Mouse (Mus musculus): Measurements from ENCODE around the gene Smarce1.
A peak's percentile ranks its signal among the peaks of the same experiment; 100 is the strongest.

Gene Smarce1

DNA sequence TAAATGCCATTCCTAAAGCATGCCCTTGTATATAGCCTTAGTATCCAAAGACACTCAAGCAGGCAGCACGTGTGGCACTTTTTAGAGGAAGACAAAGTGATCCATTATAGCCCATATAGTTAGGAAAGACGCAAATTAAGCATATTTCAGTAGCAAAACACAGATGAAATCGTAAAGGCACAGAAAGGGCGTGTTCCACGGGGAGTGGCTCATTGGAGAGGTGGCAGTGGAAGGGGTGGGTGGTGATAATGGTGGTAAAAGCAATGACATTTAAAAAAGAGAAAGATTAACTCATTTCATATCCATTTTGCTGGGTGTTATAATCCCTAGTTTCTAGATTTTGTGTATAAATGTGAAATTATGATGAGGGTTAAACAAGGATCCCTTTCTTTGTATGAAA, 4.5 kb downstream of the Smarce1 start:
- DNase-seq, result no peak

DNA sequence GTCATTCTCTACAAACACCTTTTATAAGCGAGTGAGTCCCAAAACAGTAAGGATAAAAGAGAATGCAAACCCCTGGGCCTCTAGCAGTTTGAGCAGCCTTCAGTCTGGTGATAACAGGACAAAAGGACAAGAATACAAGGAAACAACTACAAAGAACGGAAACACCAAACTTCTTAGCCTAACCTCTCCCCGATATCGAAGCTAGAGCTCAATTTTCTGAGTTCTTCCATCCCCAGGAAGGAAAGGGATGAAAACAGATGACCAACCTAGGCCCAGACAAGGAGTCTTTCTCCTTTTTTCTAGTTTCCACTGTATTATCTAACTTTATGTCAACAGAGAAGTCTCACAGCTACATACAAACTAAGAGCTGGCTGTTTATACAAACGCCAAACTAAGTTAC, 7.5 kb downstream of the Smarce1 start:
- DNase-seq, result no peak

DNA sequence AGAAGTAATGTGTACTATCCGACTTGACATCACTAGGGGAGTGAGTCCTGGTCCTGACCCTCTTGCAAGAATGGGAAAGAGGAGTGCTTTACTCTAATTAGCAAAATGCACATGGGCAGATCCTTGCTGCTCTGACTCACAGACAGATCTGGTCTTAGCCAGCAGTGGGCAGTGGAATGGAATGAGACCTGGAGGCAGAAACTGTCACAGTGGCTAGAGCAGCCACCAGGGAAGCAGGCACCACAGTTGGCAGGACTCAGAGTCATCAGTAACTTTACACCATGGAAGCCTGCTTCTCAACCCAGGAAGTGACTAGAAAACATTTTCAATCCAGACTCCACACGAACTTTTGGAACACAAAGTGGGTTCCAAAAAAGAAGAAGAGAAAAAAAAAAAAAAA, 9.0 kb downstream of the Smarce1 start:
- DNase-seq, result no peak

DNA sequence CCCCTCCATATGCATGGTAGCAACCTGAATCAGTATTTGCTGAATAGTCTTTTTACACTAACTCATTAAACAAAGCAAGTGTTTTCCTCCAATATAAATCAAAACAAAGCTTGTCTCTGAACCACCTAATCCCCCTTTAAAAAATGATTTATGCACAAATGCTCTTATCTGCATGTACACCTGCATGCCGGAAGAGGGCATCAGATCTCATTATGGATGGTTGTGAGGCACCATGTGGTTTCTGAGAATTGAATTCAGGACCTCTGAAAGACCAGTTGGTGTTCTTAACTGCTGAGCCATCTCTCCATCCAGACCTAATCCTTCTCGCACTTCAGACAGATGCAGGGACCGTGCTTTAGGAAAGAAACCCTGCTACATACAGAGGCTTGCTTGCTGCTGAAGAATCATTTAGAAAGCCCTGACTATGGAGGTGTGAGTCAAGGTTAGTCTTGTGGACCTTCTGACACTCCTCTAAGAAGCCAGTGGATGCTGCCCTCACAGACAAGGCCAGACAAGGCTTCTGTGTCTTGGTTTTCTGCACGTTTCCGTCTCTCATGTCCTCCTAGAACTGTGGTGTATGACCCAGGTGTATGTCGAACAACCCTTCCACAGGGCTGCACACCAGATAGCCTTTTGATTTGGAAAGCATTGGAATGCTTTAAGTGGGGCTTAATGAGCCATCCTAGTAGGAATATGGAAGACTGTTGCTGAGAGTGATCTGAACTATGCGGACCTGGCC, 13.4 kb downstream of the Smarce1 start:
- no peak for DNase-seq

DNA sequence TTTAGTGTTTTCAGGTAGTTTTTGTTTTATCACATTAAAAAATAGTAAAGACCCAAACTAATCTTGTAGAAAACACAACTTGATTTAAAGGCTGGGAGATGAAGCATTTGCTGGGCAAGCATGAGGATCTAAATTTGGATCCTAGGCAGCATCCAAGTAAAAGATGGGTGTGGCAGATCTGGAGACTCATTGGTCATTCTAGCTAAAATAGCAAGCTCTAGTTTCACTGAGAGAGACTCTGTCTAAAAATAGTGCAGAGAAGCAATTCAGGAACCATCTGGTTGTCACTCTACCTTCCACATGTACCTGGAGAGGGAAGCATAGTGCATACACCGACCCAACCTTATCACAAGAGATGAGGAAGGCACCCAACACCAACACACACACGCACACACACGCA, 14.6 kb downstream of the Smarce1 start:
- DNase-seq, result no peak

DNA sequence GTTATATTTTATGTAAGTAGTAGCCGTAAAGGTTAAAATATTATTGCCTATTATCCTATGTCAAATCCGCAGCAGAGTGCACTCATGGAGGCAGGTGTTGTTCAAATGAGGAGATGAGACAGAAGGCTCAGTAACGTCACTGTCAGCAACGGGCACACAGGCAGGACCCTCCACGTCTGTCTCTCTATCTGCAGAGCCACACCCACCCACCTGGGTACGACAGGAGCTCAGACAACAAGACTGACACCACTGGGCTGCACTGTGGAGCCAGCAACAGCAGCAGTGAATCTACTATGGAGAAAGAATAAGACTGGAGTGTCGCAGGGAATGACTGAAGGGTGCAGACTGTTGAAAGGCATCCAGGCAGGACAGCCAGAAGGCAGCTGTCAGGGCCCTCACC, 18.1 kb downstream of the Smarce1 start:
- DNase-seq, result no peak

DNA sequence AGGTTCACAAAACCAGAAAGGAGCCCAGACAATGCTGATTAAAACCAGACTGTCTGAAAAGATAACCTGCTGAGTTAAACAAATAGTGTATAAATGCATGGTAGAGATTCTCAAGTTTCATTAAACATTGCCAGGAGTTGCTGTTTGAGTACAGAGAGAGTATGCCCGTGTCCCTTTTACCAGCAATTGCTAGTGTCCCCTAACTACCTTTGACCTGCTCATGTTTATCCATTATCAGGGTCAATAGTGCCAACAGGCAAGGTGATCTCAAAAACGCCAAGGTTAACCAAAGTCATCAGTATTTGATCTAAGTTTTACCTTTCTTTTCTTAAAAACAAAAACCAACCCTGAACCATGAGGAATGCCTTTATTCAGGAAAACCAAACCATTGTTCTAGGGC, 18.9 kb downstream of the Smarce1 start:
- DNase-seq, result no peak

DNA sequence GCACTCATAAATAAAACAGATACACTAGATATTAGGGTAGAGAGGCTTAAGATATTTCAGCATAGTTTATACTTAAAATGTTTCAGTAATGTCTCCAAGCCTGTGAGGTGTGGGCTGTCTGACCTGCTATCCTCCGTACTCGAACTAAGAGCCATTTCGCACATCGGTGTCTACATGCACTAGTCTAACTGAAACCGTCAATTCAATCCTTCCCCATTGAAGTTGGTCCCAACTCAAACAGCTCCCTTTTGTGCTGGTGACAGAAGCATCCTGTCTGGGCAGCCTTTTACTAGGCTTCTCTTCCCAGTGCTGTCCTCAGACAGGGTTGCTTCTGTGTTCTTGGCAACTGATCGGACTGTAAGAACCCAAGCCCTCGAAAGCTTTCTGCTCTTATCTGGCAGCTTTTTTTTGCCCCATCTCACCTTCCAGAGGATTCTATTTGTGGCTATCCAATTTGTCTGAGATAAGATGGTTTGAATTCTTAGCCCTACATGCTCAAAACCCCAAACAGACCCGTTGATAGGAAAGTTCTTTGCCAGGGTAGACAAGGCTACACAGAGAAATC, 22.6 kb downstream of the Smarce1 start:
- no peak for DNase-seq

DNA sequence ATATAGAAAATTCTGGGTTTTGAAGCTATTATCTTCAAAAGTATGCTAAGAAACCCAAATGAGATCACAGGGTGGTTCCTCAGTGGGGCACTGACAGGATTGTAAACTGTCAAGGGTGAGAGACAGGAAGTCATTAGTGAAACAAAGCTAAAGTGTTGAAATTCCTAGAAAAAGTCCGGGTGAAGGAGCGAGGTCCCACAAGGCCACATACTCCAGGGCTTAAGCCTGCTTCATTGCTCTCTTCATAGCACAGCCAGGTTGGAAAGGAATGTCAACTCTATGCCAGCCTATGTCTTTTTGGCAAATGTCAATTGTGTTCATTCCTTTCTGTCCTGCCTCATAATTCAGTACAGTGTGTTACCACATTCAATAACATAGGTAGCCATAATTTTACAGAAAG, 23.4 kb downstream of the Smarce1 start:
- DNase-seq, result no peak

DNA sequence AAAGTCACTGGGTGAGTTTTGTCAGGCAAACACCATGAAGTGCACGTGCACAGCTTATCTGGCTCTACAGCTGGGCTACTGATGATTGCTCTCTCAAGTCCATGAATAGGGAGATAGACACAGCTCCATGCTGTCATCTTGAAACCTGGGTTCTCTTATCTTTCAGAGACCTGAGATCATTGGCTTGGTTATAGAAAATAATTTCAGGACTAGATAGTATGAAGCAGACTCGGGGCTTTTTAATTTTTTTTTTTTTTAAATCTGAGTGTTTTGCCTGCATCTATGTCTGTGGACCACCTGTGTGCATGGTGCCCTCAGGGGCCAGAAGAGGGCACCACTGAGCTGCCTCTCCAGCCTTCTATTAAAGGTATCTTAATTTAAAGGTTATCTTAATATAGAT, 23.9 kb downstream of the Smarce1 start:
- DNase-seq, result peak; percentile 45 to 62

DNA sequence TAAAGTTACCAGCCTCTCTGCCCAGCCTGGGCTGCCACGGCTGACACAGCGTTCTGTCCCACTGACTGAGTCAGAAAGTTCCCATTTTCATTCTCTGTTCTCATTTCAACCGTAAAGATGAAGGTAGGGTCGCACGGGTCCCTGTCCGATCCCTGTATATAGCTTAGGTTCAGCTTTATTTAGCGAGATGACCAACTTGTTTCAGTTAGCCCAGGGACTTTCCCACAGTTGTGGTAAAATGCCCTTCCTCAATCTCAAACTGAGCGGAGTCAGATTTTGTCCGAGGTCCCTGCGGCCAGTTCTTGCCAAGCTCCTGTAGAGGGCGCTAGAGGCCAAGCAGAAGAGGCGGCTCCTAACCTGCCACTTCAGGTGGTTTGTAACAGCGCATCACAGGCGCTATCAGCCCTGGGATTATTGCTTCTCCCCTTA, 41.6 kb downstream of the Smarce1 start:
- peak; percentile 72 to 73 for DNase-seq

DNA sequence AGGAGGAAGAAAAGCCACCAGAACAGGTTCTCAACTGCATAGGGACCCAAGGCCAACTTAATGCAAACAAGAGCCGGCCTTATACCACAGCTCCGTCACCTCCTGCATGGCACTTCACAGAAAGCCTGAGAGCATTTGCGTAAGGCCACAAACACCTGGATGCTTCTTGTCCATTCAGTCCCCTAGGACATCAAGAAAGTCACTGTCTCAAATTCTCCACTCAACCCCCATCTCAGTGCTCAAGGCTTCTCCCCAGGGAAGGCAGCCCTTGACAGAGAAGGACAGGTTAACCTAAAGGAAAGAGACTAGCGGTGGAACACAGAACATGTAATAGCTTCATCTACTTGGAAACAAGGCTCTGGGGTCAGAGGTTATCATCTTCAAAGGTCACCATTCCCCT, 43.5 kb downstream of the Smarce1 start:
- DNase-seq, result no peak

DNA sequence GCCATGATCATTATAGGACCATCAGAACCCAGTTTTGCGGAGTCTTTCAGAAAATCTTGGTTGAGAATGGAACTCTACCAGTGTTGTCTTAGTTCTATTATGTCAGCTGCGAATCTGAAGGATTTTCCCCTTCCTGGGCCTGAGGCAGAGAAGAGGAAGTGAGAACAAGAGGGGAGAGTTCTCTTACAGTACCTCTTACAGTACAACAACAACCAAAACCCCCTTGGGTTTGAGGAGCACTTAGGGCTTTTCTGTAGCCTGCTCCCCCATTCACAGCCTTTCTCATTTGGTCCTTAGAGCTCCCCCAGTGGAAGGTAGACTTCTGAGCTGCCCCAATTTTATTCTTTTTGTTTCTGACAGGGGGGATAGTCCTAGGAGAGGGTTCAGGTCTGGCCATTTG, 44.0 kb downstream of the Smarce1 start:
- DNase-seq, result no peak

DNA sequence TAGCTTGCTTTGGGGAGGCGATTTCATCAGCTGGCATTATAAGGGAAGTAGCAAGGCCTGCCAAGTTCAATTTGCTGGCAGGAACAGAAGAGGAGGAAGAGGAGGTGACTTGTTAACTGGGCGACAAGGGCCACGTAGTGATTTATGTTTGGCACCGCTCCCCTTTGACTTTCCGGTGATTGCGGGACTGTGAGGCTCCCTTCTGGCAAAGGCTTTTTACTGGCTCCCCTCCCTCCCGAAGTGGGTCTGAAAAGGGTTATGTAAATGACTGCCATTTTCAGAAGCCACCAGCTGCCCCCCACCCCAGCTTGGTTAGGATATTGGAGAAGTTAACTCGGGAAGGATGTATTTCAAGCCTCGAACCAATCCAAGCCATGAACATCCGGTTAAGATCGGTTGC, 48.2 kb downstream of the Smarce1 start:
- peak; percentile 13 to 18 for DNase-seq

DNA sequence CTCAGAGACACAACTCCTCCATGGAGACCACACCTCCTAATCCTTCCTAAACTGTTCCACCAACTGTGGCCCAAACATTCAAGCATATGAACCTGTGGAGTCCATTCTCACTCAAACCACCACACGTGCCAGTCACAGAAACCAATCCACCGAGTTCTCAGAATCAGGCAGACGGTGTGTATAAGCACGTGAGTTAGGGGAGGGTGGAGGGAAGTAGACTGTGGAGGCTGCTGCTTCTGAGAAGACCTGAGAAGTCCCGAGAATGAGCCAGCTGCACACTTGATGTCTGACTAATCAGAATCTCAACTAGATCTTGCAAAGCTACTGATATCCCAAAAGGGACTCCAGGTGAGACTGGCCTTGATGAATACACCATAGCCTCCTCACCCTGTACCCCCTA, 50.7 kb downstream of the Smarce1 start:
- no peak for DNase-seq

DNA sequence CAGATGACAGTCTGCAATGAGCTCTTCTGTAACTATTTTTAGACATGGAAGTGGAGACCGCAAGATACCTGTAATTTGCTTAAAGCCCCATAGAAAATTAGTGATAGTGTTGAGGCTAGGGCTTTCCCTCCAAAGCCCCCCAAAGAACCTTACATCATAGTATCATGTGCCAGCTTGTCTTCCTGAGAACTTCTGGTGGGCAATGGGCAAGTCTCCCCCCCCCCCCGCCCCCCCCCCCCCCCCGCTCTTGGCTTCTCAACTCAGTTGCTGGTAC, 53.0 kb downstream of the Smarce1 start:
- no peak for DNase-seq

DNA sequence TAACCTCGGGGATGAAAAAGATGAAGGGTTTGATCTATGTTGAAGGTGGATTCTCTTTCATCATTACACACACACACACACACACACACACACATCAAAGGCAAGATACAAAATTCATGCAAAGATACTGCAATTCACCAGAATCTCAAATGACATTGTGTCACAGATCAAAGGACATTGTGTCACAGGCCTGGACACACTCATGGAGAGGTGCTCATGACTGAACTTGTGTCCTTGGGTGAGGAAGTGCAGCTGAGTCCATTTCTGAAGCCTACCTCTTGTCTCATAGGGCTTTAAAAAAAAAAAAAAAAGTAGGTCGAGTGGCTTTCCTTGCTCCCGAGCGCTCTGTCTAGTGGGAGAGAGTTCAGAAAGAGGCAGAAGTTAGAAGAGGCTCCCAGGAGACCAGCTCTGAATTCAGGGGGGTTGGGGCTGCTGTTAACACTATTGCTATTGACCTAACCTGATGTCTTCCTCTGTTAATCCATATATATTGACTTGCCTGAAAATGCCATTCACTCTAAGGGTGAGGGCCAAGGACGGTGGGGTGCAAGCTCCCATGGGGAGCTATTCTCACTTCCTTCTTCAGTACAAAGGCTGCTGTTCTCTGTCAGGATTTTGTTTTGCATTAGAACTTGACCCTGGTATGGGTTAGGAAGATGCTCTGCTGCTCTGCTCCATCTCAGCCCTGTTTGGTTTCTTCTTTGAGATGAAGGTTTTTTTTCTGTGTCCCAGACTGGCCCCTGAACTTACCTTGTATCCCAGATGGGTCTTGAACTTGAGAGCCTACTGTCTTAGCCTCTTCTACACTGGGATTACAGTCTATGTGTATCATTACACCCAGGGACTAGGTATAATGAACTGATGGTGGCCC, 53.5 kb downstream of the Smarce1 start:
- no peak for DNase-seq

DNA sequence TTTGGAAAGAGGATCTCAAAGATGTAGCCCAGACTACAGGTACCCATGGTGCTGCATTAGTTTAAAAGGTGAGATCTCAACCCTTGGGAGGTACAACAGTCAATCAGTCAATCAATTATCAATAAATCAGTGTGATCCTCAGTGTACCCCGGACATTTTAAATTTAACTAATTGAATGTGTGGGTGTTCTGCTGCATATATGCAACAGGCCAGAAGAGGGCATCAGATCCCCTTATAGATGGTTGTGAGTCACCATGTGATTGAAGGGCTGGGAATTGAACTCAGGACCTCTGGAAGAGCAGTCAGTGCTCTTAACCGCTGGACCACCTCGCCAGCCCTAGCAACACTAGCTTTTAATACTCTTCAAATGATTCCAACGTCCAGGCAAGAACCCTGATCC, 58.8 kb downstream of the Smarce1 start:
- DNase-seq, result no peak

DNA sequence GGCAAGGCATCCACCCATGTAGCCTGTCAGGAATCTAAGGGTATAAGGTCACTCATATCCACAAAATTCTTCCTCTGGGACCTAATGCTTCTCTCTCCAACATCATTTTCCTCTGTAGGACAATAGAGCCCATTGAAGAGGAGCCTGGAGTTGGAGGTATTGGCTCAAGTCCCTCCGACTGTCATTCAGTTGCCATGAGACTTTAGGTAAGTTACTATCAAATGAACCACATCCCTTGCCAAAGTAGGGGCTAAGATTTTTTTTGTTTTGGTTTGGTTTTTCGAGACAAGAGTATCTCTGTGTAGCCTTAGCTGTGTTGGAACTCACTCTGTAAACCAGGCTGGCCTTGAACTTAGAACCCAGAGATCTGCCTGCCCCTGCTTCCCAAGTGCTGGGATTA, 59.4 kb downstream of the Smarce1 start:
- no peak for DNase-seq

DNA sequence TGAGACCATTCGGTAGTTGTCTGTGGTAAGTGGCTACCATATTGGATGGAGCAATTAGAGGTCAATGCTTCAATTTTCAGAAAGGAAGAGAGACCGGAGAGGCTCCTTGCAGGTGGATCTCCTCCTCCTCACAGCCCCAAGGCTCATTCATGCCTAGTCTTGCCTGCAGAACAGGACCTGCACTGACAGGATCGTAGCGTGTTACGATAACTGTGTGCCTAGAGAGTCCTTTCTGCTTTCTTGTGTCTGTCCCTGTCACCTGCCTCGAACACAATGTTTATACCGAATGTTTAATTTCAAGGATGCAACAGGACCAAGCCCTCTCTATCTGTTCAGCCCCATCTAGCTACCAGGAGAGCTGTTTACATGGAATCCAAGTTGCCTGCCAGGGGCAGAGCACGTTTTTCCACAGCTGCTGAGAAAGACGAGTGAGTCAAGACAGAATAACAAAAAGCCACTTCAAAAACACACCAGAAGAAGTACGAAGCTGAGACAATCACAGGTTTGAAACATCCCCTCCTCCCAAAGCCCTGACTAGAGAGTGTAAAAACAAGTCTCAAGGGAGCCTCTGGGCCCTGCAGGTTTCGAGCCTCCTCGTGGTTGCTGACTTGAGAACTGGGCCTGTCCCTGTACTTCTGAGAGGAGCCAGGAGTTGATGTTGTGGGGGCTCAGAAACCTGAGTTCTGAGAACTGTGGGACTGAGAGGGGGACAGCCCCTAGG, 60.1 kb downstream of the Smarce1 start:
- no peak for DNase-seq

DNA sequence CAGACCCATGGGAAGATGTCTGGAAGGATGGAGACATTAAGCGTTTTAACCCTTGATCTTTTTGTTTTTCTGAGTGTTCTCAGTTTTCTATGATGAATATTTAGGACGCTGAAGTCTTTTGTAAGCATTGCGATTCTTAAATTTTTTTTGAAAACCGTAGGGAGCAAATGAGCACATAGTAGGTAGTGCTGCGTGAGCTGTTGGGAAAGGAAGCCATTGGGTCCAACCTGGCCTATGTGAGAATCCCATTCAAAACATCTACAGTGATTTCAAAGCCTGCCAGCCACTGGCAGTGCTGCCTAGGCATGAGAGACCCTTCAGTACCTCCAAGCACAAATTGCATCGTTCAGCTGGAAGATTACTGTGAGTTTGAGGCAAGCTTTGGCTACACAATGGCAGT, 60.8 kb downstream of the Smarce1 start:
- DNase-seq, result no peak

DNA sequence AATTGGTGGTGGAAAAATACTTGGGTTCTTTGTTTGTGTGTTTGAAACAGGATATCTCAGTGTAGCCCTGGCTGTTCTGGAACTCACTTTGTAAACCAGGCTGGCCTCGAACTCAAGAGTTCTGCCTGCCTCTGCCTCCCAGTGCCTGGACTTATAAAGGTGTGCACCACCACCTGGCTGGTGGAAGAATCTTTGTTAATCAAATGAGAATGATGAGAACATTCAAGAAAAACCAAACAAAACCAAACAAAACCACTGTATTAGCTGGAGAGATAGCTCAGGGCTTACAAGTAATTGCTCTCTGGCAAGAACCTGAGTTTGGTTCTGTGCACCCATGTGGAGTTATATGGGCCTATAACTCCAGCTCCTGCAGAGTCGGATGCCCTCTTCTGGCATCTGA, 61.4 kb downstream of the Smarce1 start:
- no peak for DNase-seq

DNA sequence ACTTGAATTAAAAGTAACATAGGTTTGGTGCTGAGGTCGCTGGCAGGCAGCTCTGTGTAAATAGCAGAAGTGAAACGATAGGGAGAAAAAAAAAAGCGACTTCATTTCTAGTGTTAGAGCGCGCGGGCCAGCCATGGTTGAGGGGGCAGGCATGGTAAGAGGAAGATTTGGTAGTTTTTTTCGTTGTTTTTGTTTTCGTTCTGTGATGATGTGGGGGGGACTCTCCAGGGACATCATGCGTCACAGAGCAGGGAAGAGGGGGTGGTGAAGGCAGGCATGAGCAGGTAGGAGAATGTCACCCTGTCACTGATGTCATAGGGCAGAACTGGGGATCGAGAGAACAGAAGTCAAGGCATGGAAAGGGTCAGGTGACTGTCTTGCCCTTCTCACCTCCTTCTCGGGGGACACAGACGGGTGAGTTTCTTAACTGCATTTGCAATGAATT, 62.8 kb downstream of the Smarce1 start:
- DNase-seq, result no peak

DNA sequence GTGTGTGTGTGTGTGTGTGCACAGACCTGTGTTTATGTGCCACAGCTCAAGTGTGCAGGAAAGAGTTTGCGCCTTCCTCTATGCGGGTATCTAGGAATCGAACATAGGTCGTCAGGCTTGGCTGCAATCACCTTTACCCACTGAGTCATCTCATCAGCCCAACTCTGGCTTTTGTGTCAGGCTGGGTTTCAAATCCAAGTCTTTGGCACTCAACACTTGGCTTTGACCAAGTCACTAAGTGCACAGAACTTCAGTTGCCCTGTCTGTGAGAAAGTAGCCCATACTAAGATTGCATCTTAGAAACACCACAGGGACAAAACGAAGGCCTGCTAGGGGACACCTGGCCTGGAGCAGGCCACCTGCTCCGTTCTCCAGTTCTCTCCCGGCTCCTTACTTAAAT, 63.2 kb downstream of the Smarce1 start:
- no peak for DNase-seq

All from kidney, postnatal 4 days (tissue).